Mouse (Mus musculus) midbrain, embryonic 16.5 days (tissue): ENCODE measurements around the gene Bcas3. TPM values are rescaled to one million over a fixed set of nuclear protein-coding genes. Genes with fewer than 3 reads are reported as not detected.
"Not testable (repeated sequence)": the region's sequence is repeated elsewhere in the genome, so short reads cannot be mapped to it uniquely, and the experiment has no call there.

ENCODE experiments used
- ATAC-seq: fragments of 200-750 bp; cut with Nextera tagmentation; 2 replicates; pipeline ENCODE4 v1.8.0; 2017; ENCODE audit warnings: moderate TSS enrichment
- H3K27ac ChIP-seq: fragments of 300-500 bp; sonication (generic); 2 replicates; pipeline ENCODE4 v1.5.1; 2014; ENCODE audit warnings: mild to moderate bottlenecking, low read length, mixed read lengths
- H3K27me3 ChIP-seq: fragments of 300-500 bp; sonication (generic); 2 replicates; pipeline ENCODE4 v1.6.1; 2014; ENCODE audit warnings: low read depth, low read length, mixed read lengths; ENCODE audit not compliant: control insufficient read depth, insufficient read depth
- H3K36me3 ChIP-seq: fragments of 300-500 bp; sonication (generic); 2 replicates; pipeline ENCODE4 v1.6.1; 2014; ENCODE audit warnings: mild to moderate bottlenecking, low read length, moderate library complexity, mixed read lengths; ENCODE audit not compliant: control insufficient read depth, insufficient read depth
- H3K4me1 ChIP-seq: fragments of 300-500 bp; sonication (generic); 2 replicates; pipeline ENCODE4 v1.6.1; 2014; ENCODE audit warnings: mild to moderate bottlenecking, low read length, mixed read lengths; ENCODE audit not compliant: control insufficient read depth, insufficient read depth
- H3K4me2 ChIP-seq: fragments of 300-500 bp; sonication (generic); 2 replicates; pipeline ENCODE4 v1.6.1; 2014; ENCODE audit warnings: mild to moderate bottlenecking, low read length, mixed read lengths
- H3K4me3 ChIP-seq: fragments of 300-500 bp; sonication (generic); 2 replicates; pipeline ENCODE4 v1.5.1; 2014; ENCODE audit warnings: low read depth, mild to moderate bottlenecking, low read length, moderate library complexity, mixed read lengths
- H3K9ac ChIP-seq: fragments of 300-500 bp; sonication (generic); 2 replicates; pipeline ENCODE4 v1.6.1; 2014; ENCODE audit warnings: low read depth, low read length, mixed read lengths
- H3K9me3 ChIP-seq: fragments of 300-500 bp; sonication (generic); replicated peaks from 2 replicates; pipeline ENCODE4 v1.6.1; 2014; ENCODE audit warnings: mild to moderate bottlenecking, low read length, mixed read lengths; ENCODE audit not compliant: control insufficient read depth, poor library complexity, severe bottlenecking
- WGBS: fragments of 180-500 bp; shearing (Covaris S2); extraction: QIAGEN DNeasy Blood & Tissue Kit; methylation state at CpG from one replicate; pipeline ENCODE4 v1.1.7; 2014; 5-methylcytosine and 5-hydroxymethylcytosine counted together
- polyA plus RNA-seq: library from polyadenylated mRNA; unstranded; fragments of >200 nt; fragmentation: Nextera tagmentation; extraction: Ambion mirVana; gene quantifications from 2 replicates; pipeline ENCODE4 v1.2.1, GENCODE M21; 2015

Gene Bcas3
- polyA plus RNA-seq, 1 experiment from 2014 or later: 33.3 TPM

DNA sequence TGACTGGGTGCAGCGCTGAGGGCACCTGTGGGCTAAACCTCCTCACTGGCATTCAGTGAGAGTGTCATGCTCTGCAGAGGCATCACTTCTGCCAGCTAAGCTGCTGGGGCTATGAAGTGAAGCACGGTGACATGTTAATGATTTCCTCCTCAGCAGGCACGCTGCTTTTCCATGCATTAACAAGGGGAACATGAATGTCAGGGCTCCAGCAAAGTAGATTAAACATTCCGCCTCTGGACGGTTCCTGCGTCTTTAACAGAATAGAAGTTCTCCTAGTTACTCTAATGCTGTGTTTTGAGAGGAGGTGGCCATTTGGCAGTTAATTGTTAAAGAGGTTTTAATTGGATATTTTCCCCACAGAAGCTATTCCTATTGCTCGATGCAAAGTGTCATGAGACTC lies 134.5 kb downstream of the Bcas3 start:
- ATAC-seq: no peak
- no peaks in the 10 kb centered on the region for H3K9me3 ChIP-seq
- H3K4me1 ChIP-seq: no peaks in the 10 kb centered on the region
- H3K27ac ChIP-seq: no peak overlapping the region
- no peak overlapping the region for H3K4me3 ChIP-seq
- no peaks in the 10 kb centered on the region for H3K27me3 ChIP-seq
- H3K36me3 ChIP-seq: no peaks in the 10 kb centered on the region
- H3K4me2 ChIP-seq: no peak overlapping the region
- H3K9ac ChIP-seq: no peak overlapping the region
- 27% methylated on average over 7 of the region's 7 CpGs for WGBS

GRCm38 (mm10) chr11:85492231-85492630 lies 139.3 kb downstream of the Bcas3 start:
- Histone ChIP-seq H3K9ac (no peak overlapping the region), H3K27ac (no peak overlapping the region), H3K9me3 (no peaks in the 10 kb centered on the region), H3K4me1 (no peaks in the 10 kb centered on the region), H3K4me2 (no peak overlapping the region), H3K4me3 (no peak overlapping the region), H3K27me3 (no peaks in the 10 kb centered on the region), H3K36me3 (no peaks in the 10 kb centered on the region)
- no peak for ATAC-seq
- WGBS: 57% methylated on average over 12 of the region's 12 CpGs

DNA sequence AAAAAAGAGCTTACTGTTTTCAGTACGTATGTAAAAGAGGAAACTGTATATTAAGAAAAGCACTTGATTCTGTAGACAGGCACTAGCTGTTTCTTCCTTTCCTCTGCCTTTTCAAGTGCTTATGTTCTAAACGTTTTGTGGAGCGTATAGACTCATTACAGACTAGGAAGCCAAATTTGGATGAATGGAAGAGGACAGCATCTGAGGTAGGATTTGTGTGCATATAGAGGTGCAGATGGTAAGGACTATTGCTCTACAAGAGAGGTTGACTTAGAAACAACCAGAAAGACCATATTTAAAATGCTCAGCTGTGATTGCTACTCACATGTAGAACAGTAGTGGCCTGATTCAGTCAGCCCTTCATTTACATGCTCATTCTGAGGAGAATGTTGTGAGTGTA lies 139.7 kb downstream of the Bcas3 start:
- Histone ChIP-seq H3K9ac (no peak overlapping the region), H3K4me3 (no peak overlapping the region), H3K27ac (no peak overlapping the region), H3K4me2 (no peak overlapping the region), H3K27me3 (no peaks in the 10 kb centered on the region), H3K36me3 (no peaks in the 10 kb centered on the region), H3K4me1 (no peaks in the 10 kb centered on the region), H3K9me3 (no peaks in the 10 kb centered on the region)
- ATAC-seq: no peak
- WGBS: 79% methylated on average over 3 of the region's 3 CpGs

GRCm38 (mm10) chr11:85499561-85499960 lies 146.6 kb downstream of the Bcas3 start:
- Histone ChIP-seq H3K27me3 (no peaks in the 10 kb centered on the region), H3K4me2 (no peak overlapping the region), H3K4me3 (no peak overlapping the region), H3K9ac (no peak overlapping the region), H3K9me3 (no peaks in the 10 kb centered on the region), H3K27ac (no peak overlapping the region), H3K36me3 (no peaks in the 10 kb centered on the region), H3K4me1 (no peaks in the 10 kb centered on the region)
- ATAC-seq: no peak
- WGBS: 86% methylated on average over 5 of the region's 5 CpGs

- H3K9ac ChIP-seq: no peak overlapping the region
- H3K36me3 ChIP-seq: no peaks in the 10 kb centered on the region
- no peak overlapping the region for H3K27ac ChIP-seq
- H3K4me3 ChIP-seq: no peak overlapping the region
- no peak overlapping the region for H3K4me2 ChIP-seq
- ATAC-seq: no peak
- no peaks in the 10 kb centered on the region for H3K27me3 ChIP-seq
- WGBS: 81% methylated on average over 3 of the region's 3 CpGs
- no peaks in the 10 kb centered on the region for H3K4me1 ChIP-seq
- no peaks in the 10 kb centered on the region for H3K9me3 ChIP-seq
Observed at GRCm38 (mm10) chr11:85502031-85502430, 149.1 kb downstream of the Bcas3 start.

- not testable (repeated sequence) for H3K9me3 ChIP-seq, H3K4me3 ChIP-seq, H3K36me3 ChIP-seq, H3K4me2 ChIP-seq, ATAC-seq, H3K9ac ChIP-seq, H3K27ac ChIP-seq, H3K4me1 ChIP-seq, H3K27me3 ChIP-seq
- WGBS: 57% methylated on average over 4 of the region's 4 CpGs
Observed at GRCm38 (mm10) chr11:85504812-85505211, 151.8 kb downstream of the Bcas3 start.

GRCm38 (mm10) chr11:85505811-85506210 lies 152.8 kb downstream of the Bcas3 start:
- Histone ChIP-seq H3K27me3 (no peaks in the 10 kb centered on the region), H3K9me3 (no peaks in the 10 kb centered on the region), H3K4me2 (no peak overlapping the region), H3K27ac (no peak overlapping the region), H3K4me1 (no peaks in the 10 kb centered on the region), H3K36me3 (no peaks in the 10 kb centered on the region), H3K9ac (no peak overlapping the region), H3K4me3 (no peak overlapping the region)
- WGBS: 91% methylated on average over 4 of the region's 4 CpGs
- no peak for ATAC-seq

- ATAC-seq: no peak
- H3K9ac ChIP-seq: no peak overlapping the region
- H3K4me2 ChIP-seq: no peak overlapping the region
- H3K4me1 ChIP-seq: no peaks in the 10 kb centered on the region
- WGBS: 75% methylated on average over 12 of the region's 12 CpGs
- no peaks in the 10 kb centered on the region for H3K36me3 ChIP-seq
- H3K4me3 ChIP-seq: no peak overlapping the region
- no peaks in the 10 kb centered on the region for H3K27me3 ChIP-seq
- H3K27ac ChIP-seq: no peak overlapping the region
- no peaks in the 10 kb centered on the region for H3K9me3 ChIP-seq
Observed at GRCm38 (mm10) chr11:85509334-85509733, 156.4 kb downstream of the Bcas3 start.

GRCm38 (mm10) chr11:85511270-85511904 lies 158.4 kb downstream of the Bcas3 start:
- H3K36me3 ChIP-seq: no peaks in the 10 kb centered on the region
- no peaks in the 10 kb centered on the region for H3K9me3 ChIP-seq
- H3K4me2 ChIP-seq: no peak overlapping the region
- no peak overlapping the region for H3K9ac ChIP-seq
- no peak overlapping the region for H3K4me3 ChIP-seq
- H3K4me1 ChIP-seq: no peaks in the 10 kb centered on the region
- H3K27me3 ChIP-seq: no peaks in the 10 kb centered on the region
- no peak for ATAC-seq
- no peak overlapping the region for H3K27ac ChIP-seq
- WGBS: 89% methylated on average over 9 of the region's 9 CpGs
